Comparison of ENCODE assay signal across 12 mouse cellular contexts in the genomic region with DNA sequence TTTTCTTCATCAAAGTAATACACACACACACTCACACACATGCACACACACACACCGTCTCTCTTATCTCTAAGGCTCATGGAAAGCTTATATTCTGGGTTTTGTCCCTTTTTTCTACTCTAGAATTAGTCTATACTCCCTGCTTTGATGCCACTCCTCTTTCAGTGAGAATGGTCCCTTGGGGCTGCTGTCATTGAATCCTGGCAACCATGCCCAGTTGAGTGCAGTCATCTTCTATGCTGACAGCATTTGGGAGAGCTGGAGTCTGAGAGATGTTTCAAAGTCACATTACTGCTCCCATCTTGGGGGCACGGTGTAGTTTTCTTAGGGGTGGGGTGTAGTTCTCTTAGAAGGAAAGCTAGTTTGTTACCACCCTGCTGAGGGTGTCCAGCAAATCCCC.
"Had no signal": no experiment of that assay in that cellular context is flagged by ENCODE, and none has a peak within 500 bp of the region (broad histone marks: within the 10 kb centered on the region; RNA-seq: fewer than 3 reads in every experiment).

No protein-coding gene starts in this region.

- H3K36me3 ChIP-seq: limb, embryonic 13.5 days; midbrain, embryonic 15.5 days had no signal

- H3K27me3 ChIP-seq: midbrain, embryonic 15.5 days had no signal

- H3K9me3 ChIP-seq: limb, embryonic 13.5 days; midbrain, embryonic 15.5 days had no signal

- H3K4me2 ChIP-seq: limb, embryonic 13.5 days; midbrain, embryonic 15.5 days had no signal

- H3K9ac ChIP-seq: limb, embryonic 13.5 days; liver, embryonic 14.5 days; midbrain, embryonic 15.5 days had no signal

- ATAC-seq: midbrain, embryonic 15.5 days had no signal

- H3K4me3 ChIP-seq: limb, embryonic 13.5 days; midbrain, embryonic 15.5 days had no signal

- DNase-seq: kidney, adult 9 months; kidney, postnatal 36 days; layer of hippocampus, adult 9-11 months; layer of hippocampus, postnatal 36 days; lung, adult 18-20 months; lung, postnatal 36 days; thymus, postnatal 4 days had no signal

- H3K27ac ChIP-seq: kidney, postnatal 0 days; limb, embryonic 13.5 days; liver, embryonic 14.5 days; midbrain, embryonic 15.5 days; stomach, postnatal 0 days had no signal
